Mouse (Mus musculus): ENCODE results near the gene Erlin1.

- TF ChIP-seq CTCF (IDR thresholded peaks at IDR 0.05; ENCODE audit: low read depth, low read length) (no peak), POLR2A (IDR thresholded peaks at IDR 0.05; ENCODE audit: borderline replicate concordance, low read depth, low read length) (no peak)
These were observed 20.3 kb downstream of the Erlin1 start for GRCm38 (mm10) chr19:44049282-44049681.

All from bone marrow macrophage, adult 2 months (primary cell).